Mouse (Mus musculus) heart, embryonic 14.5 days (tissue): ENCODE results near the gene Tnn. TPM values are rescaled to one million over a fixed set of nuclear protein-coding genes. Genes with fewer than 3 reads are reported as not detected.

ENCODE experiments used
- ATAC-seq: fragments of 200-750 bp; cut with Nextera tagmentation; 2 replicates; pipeline ENCODE4 v1.8.0; 2017; ENCODE audit warnings: low read depth, moderate TSS enrichment; ENCODE audit not compliant: insufficient number of reproducible peaks, insufficient read depth, low FRiP score
- H3K27ac ChIP-seq, 2 experiments: fragments of 200-500 bp in 1 of 2; fragments of 300-500 bp in 1 of 2; sonication (generic) in 1 of 2; replicated peaks in 1 of 2; 2 replicates each; pipeline ENCODE4 v1.5.1; 2012 to 2014; ENCODE audit warnings: low read depth in 2 of 2, low read length in 2 of 2, control low read depth in 1 of 2, mild to moderate bottlenecking in 1 of 2, mixed read lengths in 1 of 2; ENCODE audit not compliant: control insufficient read depth in 1 of 2, insufficient read depth in 1 of 2
- H3K27me3 ChIP-seq: fragments of 300-500 bp; sonication (generic); 2 replicates; pipeline ENCODE4 v1.6.1; 2014; ENCODE audit warnings: mild to moderate bottlenecking, low read length, control low read depth; ENCODE audit not compliant: control insufficient read depth, insufficient read depth
- H3K36me3 ChIP-seq: fragments of 300-500 bp; sonication (generic); 2 replicates; pipeline ENCODE4 v1.6.1; 2014; ENCODE audit warnings: mild to moderate bottlenecking, control low read depth, low read length, mixed read lengths; ENCODE audit not compliant: control insufficient read depth, insufficient read depth
- H3K4me1 ChIP-seq, 2 experiments: fragments of 200-500 bp in 1 of 2; fragments of 300-500 bp in 1 of 2; sonication (generic) in 1 of 2; 2 replicates each; pipeline ENCODE4 v1.6.1; 2012 to 2014; ENCODE audit warnings: low read length in 2 of 2, control low read depth in 1 of 2, mixed read lengths in 1 of 2; ENCODE audit not compliant: control insufficient read depth in 2 of 2, insufficient read depth in 2 of 2
- H3K4me2 ChIP-seq: fragments of 300-500 bp; sonication (generic); 2 replicates; pipeline ENCODE4 v1.6.1; 2014; ENCODE audit warnings: mild to moderate bottlenecking, low read length
- H3K4me3 ChIP-seq, 2 experiments: fragments of 200-500 bp in 1 of 2; fragments of 300-500 bp in 1 of 2; sonication (generic) in 1 of 2; 2 replicates each; pipeline ENCODE4 v1.5.1; 2012 to 2014; ENCODE audit warnings: low read length in 2 of 2, mild to moderate bottlenecking in 2 of 2, control low read depth in 1 of 2, low read depth in 1 of 2, moderate library complexity in 1 of 2; ENCODE audit not compliant: control insufficient read depth in 1 of 2, insufficient read depth in 1 of 2
- H3K9ac ChIP-seq: fragments of 300-500 bp; sonication (generic); 2 replicates; pipeline ENCODE4 v1.6.1; 2014; ENCODE audit warnings: mild to moderate bottlenecking, low read length
- H3K9me3 ChIP-seq: fragments of 300-500 bp; sonication (generic); 2 replicates; pipeline ENCODE4 v1.6.1; 2016; ENCODE audit warnings: low read length, control low read depth; ENCODE audit not compliant: control insufficient read depth
- WGBS: fragments of 180-500 bp; shearing (Covaris S2); extraction: QIAGEN DNeasy Blood & Tissue Kit; methylation state at CpG from one replicate; pipeline ENCODE4 v1.1.7; 2014; 5-methylcytosine and 5-hydroxymethylcytosine counted together
- polyA plus RNA-seq: library from polyadenylated mRNA; unstranded; fragments of >200 nt; fragmentation: Nextera tagmentation; extraction: Ambion mirVana; gene quantifications from 2 replicates; pipeline ENCODE4 v1.2.1, GENCODE M21; 2014

Gene Tnn
- polyA plus RNA-seq, 1 experiment from 2014 or later = 0.03 TPM

DNA sequence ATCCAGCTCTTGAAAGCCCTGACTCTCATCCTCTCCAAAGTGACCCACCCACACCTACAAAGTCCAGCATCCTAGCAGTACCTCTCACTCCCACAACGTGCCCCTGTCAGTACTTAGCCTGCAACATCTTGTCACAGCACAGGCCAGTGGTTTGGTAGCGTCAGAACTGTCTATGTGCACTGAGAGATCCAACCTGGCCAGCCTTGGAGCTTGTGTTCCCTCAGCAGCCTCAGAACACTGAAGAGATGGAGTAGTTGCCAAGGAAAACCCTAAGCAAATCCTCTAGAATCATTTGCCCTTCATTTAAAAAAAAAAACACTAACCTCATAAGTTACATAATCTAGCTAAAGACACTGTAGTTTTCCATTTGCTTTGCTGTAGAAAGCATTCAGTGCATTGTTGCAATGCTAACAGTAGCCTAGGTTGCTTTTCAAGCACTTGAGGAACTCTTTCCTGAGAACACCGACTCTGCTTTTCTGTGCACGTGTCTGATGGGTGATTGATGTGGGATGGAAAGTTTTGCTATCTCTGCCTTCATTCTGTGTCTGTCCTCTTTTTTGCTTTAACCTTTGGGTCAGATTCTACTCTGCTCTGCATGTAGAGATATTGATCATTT is 19.8 kb downstream of the Tnn start:
- no peaks in the 10 kb centered on the region for H3K4me1 ChIP-seq
- H3K9ac ChIP-seq = no peak overlapping the region
- WGBS = 45% methylated on average over 4 of the region's 4 CpGs
- no peak overlapping the region for H3K4me3 ChIP-seq
- H3K36me3 ChIP-seq = no peaks in the 10 kb centered on the region
- no peak overlapping the region for H3K27ac ChIP-seq
- no peak for ATAC-seq
- H3K27me3 ChIP-seq = no peaks in the 10 kb centered on the region
- no peak overlapping the region for H3K4me2 ChIP-seq
- no peaks in the 10 kb centered on the region for H3K9me3 ChIP-seq

DNA sequence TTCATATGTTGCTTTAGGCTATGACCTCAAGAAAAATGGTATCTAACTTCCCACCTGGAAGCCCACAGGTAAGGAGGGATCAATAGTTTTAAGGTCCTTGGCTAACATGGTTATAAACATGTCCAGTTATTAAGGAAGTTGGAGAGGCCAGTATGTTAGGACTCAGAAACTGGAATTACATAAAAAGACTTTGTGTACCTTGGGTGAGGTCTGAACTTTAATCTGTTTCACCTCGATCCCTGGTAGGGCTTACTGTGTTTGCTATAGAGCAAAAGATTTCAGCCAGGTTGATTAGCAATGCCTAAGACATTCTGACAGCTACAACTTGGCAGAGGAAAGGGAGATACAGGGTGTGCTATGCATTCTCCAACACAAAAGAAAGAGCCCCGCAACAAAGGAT is 29.4 kb downstream of the Tnn start:
- no peak for ATAC-seq
- no peaks in the 10 kb centered on the region for H3K9me3 ChIP-seq
- 79% methylated on average over 2 of the region's 2 CpGs for WGBS
- H3K36me3 ChIP-seq = no peaks in the 10 kb centered on the region
- H3K4me1 ChIP-seq = no peaks in the 10 kb centered on the region
- H3K4me3 ChIP-seq = no peak overlapping the region
- no peak overlapping the region for H3K4me2 ChIP-seq
- no peaks in the 10 kb centered on the region for H3K27me3 ChIP-seq
- no peak overlapping the region for H3K27ac ChIP-seq
- no peak overlapping the region for H3K9ac ChIP-seq

DNA sequence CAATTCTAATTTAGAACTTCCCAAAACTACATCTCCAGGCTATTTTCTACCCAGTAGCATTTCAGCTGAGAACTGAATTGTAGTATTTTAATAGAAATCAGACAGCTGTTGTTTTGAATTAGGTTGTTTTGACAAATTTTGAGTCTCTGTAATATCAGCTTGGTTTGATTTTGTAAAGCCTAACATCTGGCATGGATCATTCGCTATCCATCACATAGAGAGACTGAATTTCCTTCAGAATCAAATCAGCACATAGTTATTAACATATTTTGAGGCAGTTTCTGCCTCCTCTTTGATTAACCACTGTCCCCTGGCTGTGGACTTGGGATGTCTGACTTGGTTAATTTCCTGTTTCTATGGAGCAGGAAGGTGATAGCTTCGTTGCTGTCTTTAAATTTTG is 44.8 kb downstream of the Tnn start:
- H3K4me2 ChIP-seq = no peak overlapping the region
- 70% methylated on average over 2 of the region's 2 CpGs for WGBS
- no peak overlapping the region for H3K27ac ChIP-seq
- no peaks in the 10 kb centered on the region for H3K36me3 ChIP-seq
- no peaks in the 10 kb centered on the region for H3K27me3 ChIP-seq
- no peak overlapping the region for H3K4me3 ChIP-seq
- no peak for ATAC-seq
- H3K9me3 ChIP-seq = no peaks in the 10 kb centered on the region
- no peaks in the 10 kb centered on the region for H3K4me1 ChIP-seq
- no peak overlapping the region for H3K9ac ChIP-seq

DNA sequence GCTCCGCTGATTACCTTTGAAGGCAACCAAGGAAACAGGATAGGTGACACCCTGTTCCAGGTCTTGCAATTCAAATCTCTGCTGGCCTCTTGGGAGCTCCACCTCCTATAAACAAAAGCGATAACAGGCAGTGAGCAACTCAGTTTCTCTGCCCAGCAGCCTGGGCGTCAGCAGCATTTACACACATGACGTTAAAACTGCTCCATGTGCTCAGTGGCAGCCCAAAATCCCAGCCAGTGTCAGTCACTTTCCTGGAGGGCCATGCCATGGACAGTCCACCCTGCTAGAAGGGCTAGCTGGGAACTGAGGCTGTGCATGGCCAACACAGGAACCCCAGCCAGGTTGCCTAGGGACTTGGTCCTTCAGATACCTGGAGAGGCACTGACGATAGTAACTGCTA is 48.0 kb downstream of the Tnn start:
- no peak for ATAC-seq
- Histone ChIP-seq H3K9me3 (no peaks in the 10 kb centered on the region), H3K4me1 (no peaks in the 10 kb centered on the region), H3K36me3 (no peaks in the 10 kb centered on the region), H3K27ac (no peak overlapping the region), H3K9ac (no peak overlapping the region), H3K4me2 (no peak overlapping the region), H3K27me3 (no peaks in the 10 kb centered on the region), H3K4me3 (no peak overlapping the region)
- 66% methylated on average over 5 of the region's 5 CpGs for WGBS

DNA sequence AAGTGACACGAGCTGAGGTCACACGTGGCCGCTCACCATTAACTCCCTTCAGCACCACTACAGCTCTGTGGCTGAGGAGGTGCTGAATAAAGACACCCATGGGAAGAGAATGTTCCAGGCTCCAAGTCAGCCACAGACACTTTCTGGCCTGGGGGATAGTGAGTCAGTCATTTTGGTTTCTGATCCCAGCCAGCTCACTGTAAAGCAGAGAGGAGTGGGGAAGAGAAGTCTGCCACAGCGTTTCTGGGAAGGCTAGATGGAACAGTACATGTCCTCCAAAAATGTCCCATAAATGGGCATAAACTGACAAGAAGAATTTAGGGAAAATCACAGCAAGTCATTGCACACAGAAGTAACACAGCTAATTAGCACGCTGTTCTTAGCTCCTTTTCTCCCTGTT is 52.4 kb downstream of the Tnn start:
- H3K4me3 ChIP-seq = no peak overlapping the region
- no peaks in the 10 kb centered on the region for H3K9me3 ChIP-seq
- H3K4me2 ChIP-seq = no peak overlapping the region
- H3K4me1 ChIP-seq = no peaks in the 10 kb centered on the region
- no peak overlapping the region for H3K27ac ChIP-seq
- no peak overlapping the region for H3K9ac ChIP-seq
- no peak for ATAC-seq
- H3K27me3 ChIP-seq = no peaks in the 10 kb centered on the region
- no peaks in the 10 kb centered on the region for H3K36me3 ChIP-seq
- 73% methylated on average over 5 of the region's 5 CpGs for WGBS

DNA sequence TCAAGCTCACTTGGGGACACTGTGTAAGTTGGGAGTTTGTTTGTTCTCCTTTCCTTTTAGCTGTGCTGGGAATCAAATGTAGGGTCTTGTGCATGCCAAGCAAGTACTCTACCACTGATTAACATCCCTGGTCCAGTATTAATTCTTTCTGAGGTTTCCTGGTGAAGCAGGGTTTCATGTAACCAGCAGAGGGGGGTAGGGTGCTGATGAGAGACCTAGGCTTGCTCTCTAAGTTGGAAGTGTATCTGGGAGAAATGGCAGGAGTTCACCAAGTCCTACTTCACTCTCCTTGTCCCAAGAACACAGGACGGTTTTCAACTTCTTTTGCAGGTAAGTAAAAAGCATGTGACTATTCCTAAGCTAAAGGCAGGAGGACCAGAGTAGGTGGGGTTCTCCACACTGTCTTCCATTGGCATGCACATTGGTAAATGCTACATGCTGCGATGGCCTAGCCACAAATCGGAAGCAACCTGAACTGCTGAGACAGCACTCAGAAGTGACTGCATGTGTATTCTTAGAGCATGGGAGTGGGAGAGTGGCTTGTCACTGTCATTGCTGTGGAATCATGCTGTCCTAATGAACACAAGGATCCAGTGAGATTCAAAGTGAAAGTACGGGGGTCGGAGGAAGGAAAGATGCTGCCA is 53.6 kb downstream of the Tnn start:
- H3K36me3 ChIP-seq = no peaks in the 10 kb centered on the region
- H3K9me3 ChIP-seq = no peaks in the 10 kb centered on the region
- no peak overlapping the region for H3K27ac ChIP-seq
- H3K4me1 ChIP-seq = no peaks in the 10 kb centered on the region
- no peak for ATAC-seq
- no peaks in the 10 kb centered on the region for H3K27me3 ChIP-seq
- 79% methylated on average over 5 of the region's 5 CpGs for WGBS
- no peak overlapping the region for H3K9ac ChIP-seq
- no peak overlapping the region for H3K4me3 ChIP-seq
- no peak overlapping the region for H3K4me2 ChIP-seq

DNA sequence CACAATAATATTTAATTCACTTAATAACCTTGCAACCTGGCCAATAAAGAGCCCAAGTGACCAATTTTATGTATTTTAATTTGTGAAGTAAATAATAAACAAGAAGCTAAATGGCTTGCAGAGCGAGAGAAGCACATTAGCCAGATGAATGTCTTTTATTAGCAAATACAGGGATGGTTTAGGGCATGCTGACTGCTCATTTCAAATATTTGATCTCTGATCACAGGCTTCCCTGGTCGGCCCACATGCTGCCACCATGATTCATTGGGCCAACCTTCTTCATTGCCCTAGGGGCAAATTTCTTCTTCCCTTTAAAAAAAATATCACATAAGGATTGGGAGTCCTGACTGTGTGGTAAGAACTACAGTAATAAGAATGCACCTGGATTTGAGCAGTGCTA is 66.7 kb downstream of the Tnn start:
- Histone ChIP-seq H3K36me3 (no peaks in the 10 kb centered on the region), H3K4me3 (no peak overlapping the region), H3K27ac (no peak overlapping the region), H3K27me3 (no peaks in the 10 kb centered on the region), H3K9me3 (no peaks in the 10 kb centered on the region), H3K4me1 (no peaks in the 10 kb centered on the region), H3K4me2 (no peak overlapping the region), H3K9ac (no peak overlapping the region)
- no peak for ATAC-seq
- WGBS = 82% methylated on average over 2 of the region's 2 CpGs

DNA sequence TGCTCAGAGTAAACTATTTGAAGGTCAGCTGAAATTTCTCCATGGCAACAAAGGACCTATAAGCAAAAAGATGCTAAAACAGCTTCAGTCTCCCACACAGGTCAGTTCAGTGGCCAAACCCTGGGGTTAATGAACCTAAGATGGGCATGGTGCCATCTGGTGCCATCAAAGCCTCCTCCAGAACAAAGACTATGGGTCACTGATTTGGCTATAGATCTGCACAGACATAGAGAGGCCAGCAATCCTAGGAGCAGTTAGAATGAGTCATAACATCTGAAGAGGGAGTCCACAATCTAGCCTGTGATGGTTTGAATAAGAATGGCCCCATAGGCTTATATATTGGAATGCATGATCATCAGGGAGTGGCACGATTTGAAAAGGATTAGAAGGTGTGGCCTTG is 69.1 kb downstream of the Tnn start:
- no peak overlapping the region for H3K4me3 ChIP-seq
- 82% methylated on average over 1 of the region's 1 CpGs for WGBS
- H3K27me3 ChIP-seq = no peaks in the 10 kb centered on the region
- no peak for ATAC-seq
- no peaks in the 10 kb centered on the region for H3K9me3 ChIP-seq
- H3K4me2 ChIP-seq = no peak overlapping the region
- H3K4me1 ChIP-seq = no peaks in the 10 kb centered on the region
- H3K9ac ChIP-seq = no peak overlapping the region
- no peak overlapping the region for H3K27ac ChIP-seq
- no peaks in the 10 kb centered on the region for H3K36me3 ChIP-seq
